Mouse (Mus musculus): ENCODE measurements around the gene Rai1.

GRCm38 (mm10) chr11:60110386-60110785, 5.6 kb downstream of the Rai1 start:
- no peak for TF ChIP-seq HCFC1 (IDR thresholded peaks at IDR 0.05; ENCODE audit: borderline replicate concordance, insufficient read depth, low read length)
- TF ChIP-seq MAFK (IDR thresholded peaks at IDR 0.05; ENCODE audit: insufficient read depth, low read depth, low read length), result no peak

Data from ES-E14 (cell line).